Mouse (Mus musculus) erythroblast, embryonic 14.5 days (primary cell): ENCODE measurements around the gene Ift52. TPM values are rescaled to one million over a fixed set of nuclear protein-coding genes. Genes with fewer than 3 reads are reported as not detected.

Source experiments
- H3K27me3 ChIP-seq: 2 replicates; pipeline ENCODE4 v1.6.1; 2012; ENCODE audit warnings: inconsistent platforms; ENCODE audit not compliant: control insufficient read depth
- H3K36me3 ChIP-seq: 2 replicates; pipeline ENCODE4 v1.6.1; 2012; ENCODE audit warnings: mild to moderate bottlenecking, inconsistent platforms; ENCODE audit not compliant: control insufficient read depth
- H3K4me1 ChIP-seq: 2 replicates; pipeline ENCODE4 v1.6.1; 2012; ENCODE audit warnings: inconsistent platforms; ENCODE audit not compliant: control insufficient read depth
- H3K4me3 ChIP-seq: replicated peaks from 2 replicates; pipeline ENCODE3; 2012; ENCODE audit warnings: moderate library complexity, mild to moderate bottlenecking, inconsistent platforms
- H3K9me3 ChIP-seq: 2 replicates; pipeline ENCODE4 v1.6.1; 2012; ENCODE audit warnings: low read length, inconsistent platforms, mixed read lengths; ENCODE audit not compliant: control insufficient read depth
- GATA1 ChIP-seq: IDR thresholded peaks from 2 replicates; pipeline ENCODE4 v1.6.1; 2012; ENCODE audit warnings: low read length, inconsistent platforms, mixed read lengths
- TAL1 ChIP-seq: IDR thresholded peaks from 3 replicates; pipeline ENCODE4 v1.6.1; 2012; ENCODE audit warnings: low read length, inconsistent platforms, mixed read lengths
- polyA plus RNA-seq: library from polyadenylated mRNA; stranded (reverse); fragments of >175 nt; gene quantifications from 2 replicates; pipeline ENCODE4 v1.2.3, GENCODE M21; 2012

Gene Ift52
- 0.11 and 0.36 TPM in 2 replicates for polyA plus RNA-seq

GRCm38 (mm10) chr2:163016916-163017743, at the start of gene Ift52:
Gene Ift52 (plus strand): TSS chr2:163017354.
- no peaks in the 10 kb centered on the region for H3K9me3 ChIP-seq
- H3K4me3 ChIP-seq = peak within 1 kb of the TSS; percentile 74
- H3K36me3 ChIP-seq = no peaks in the 10 kb centered on the region; the same call in 1 of the 2 replicates
- H3K4me1 ChIP-seq = peaks cover 17% of the 10 kb centered on the region
- TF ChIP-seq GATA1 (no peak), TAL1 (no peak)
- H3K27me3 ChIP-seq = no peaks in the 10 kb centered on the region

GRCm38 (mm10) chr2:162968357-162968756, 48.8 kb upstream of the Ift52 start:
- Histone ChIP-seq H3K9me3 (no peaks in the 10 kb centered on the region), H3K36me3 (no peaks in the 10 kb centered on the region), H3K27me3 (no peaks in the 10 kb centered on the region), H3K4me1 (no peaks in the 10 kb centered on the region), H3K4me3 (no peak overlapping the region)
- TF ChIP-seq GATA1 (no peak), TAL1 (no peak)

GRCm38 (mm10) chr2:162969101-162969500, 48.1 kb upstream of the Ift52 start:
- TF ChIP-seq GATA1 (no peak), TAL1 (no peak)
- Histone ChIP-seq H3K9me3 (no peaks in the 10 kb centered on the region), H3K4me3 (no peak overlapping the region), H3K36me3 (no peaks in the 10 kb centered on the region), H3K4me1 (no peaks in the 10 kb centered on the region), H3K27me3 (no peaks in the 10 kb centered on the region)

GRCm38 (mm10) chr2:162970896-162971295, 46.3 kb upstream of the Ift52 start:
- no peak for TF ChIP-seq GATA1
- TF ChIP-seq TAL1 = no peak
- Histone ChIP-seq H3K4me3 (no peak overlapping the region), H3K4me1 (no peaks in the 10 kb centered on the region), H3K9me3 (no peaks in the 10 kb centered on the region), H3K27me3 (no peaks in the 10 kb centered on the region), H3K36me3 (no peaks in the 10 kb centered on the region)

- Histone ChIP-seq H3K9me3 (no peaks in the 10 kb centered on the region), H3K4me1 (no peaks in the 10 kb centered on the region), H3K27me3 (no peaks in the 10 kb centered on the region), H3K4me3 (no peak overlapping the region), H3K36me3 (no peaks in the 10 kb centered on the region)
- TF ChIP-seq GATA1 (no peak), TAL1 (no peak)
These were observed 44.4 kb upstream of the Ift52 start for GRCm38 (mm10) chr2:162972752-162973151.

GRCm38 (mm10) chr2:162973206-162973605, 43.9 kb upstream of the Ift52 start:
- H3K9me3 ChIP-seq = no peaks in the 10 kb centered on the region
- no peaks in the 10 kb centered on the region for H3K36me3 ChIP-seq
- TF ChIP-seq TAL1 (no peak), GATA1 (no peak)
- H3K4me1 ChIP-seq = no peaks in the 10 kb centered on the region
- no peak overlapping the region for H3K4me3 ChIP-seq
- no peaks in the 10 kb centered on the region for H3K27me3 ChIP-seq

GRCm38 (mm10) chr2:162973637-162974036, 43.5 kb upstream of the Ift52 start:
- H3K4me1 ChIP-seq = no peaks in the 10 kb centered on the region
- H3K4me3 ChIP-seq = no peak overlapping the region
- no peaks in the 10 kb centered on the region for H3K27me3 ChIP-seq
- no peak for TF ChIP-seq TAL1
- TF ChIP-seq GATA1 = no peak
- no peaks in the 10 kb centered on the region for H3K9me3 ChIP-seq
- H3K36me3 ChIP-seq = no peaks in the 10 kb centered on the region

GRCm38 (mm10) chr2:162975157-162975775, 41.9 kb upstream of the Ift52 start:
- Histone ChIP-seq H3K4me1 (no peaks in the 10 kb centered on the region), H3K4me3 (no peak overlapping the region), H3K36me3 (no peaks in the 10 kb centered on the region), H3K9me3 (no peaks in the 10 kb centered on the region), H3K27me3 (no peaks in the 10 kb centered on the region)
- TF ChIP-seq TAL1 (no peak), GATA1 (no peak)

GRCm38 (mm10) chr2:162976001-162976400, 41.2 kb upstream of the Ift52 start:
- H3K4me3 ChIP-seq = no peak overlapping the region
- no peaks in the 10 kb centered on the region for H3K36me3 ChIP-seq
- H3K27me3 ChIP-seq = no peaks in the 10 kb centered on the region
- no peaks in the 10 kb centered on the region for H3K4me1 ChIP-seq
- H3K9me3 ChIP-seq = no peaks in the 10 kb centered on the region
- no peak for TF ChIP-seq GATA1
- TF ChIP-seq TAL1 = no peak
